In the genomic region with DNA sequence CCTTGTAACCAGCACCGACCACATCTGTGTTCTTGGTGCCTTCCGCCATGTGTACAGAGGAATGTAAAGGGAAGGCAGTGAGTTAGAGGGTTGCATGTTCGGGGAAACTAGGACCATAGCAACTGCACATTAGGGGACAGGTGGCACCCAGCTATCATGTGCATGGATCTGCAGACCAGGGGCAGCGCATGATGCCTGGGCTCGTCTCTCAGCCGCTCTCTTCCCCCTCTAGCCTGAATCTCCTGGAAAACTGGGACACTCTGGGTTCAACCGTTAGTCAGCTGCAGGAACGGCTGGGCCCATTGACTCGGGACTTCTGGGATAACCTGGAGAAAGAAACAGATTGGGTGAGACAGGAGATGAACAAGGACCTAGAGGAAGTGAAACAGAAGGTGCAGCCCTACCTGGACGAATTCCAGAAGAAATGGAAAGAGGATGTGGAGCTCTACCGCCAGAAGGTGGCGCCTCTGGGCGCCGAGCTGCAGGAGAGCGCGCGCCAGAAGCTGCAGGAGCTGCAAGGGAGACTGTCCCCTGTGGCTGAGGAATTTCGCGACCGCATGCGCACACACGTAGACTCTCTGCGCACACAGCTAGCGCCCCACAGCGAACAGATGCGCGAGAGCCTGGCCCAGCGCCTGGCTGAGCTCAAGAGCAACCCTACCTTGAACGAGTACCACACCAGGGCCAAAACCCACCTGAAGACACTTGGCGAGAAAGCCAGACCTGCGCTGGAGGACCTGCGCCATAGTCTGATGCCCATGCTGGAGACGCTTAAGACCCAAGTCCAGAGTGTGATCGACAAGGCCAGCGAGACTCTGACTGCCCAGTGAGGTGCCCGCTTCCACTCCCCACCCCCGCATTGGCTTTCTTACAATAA, we compare ENCODE assay signal across 8 mouse cellular contexts. TPM values are rescaled to one million over a fixed set of nuclear protein-coding genes. Genes with fewer than 3 reads are reported as not detected.
A peak's percentile ranks its signal among the peaks of the same experiment; 100 is the strongest.
DNase-seq lines count a peak whose midpoint lies in the region; ATAC-seq lines count a peak whose summit lies in the region.

No protein-coding gene starts in this region.

- DNase-seq in Muller cell, postnatal 12 days (ENCODE audit: inconsistent ontology term): peak; percentile 82
- peak; percentile 95 for DNase-seq in cerebellum, adult 9-11 months
- DNase-seq in frontal cortex, postnatal 25 days (ENCODE audit: low spot score in 2 of 2): peak; percentile 75 to 83
- DNase-seq in hindbrain, embryonic 14.5 days (ENCODE audit: low spot score): peak; percentile 88
- DNase-seq in layer of hippocampus, postnatal 25 days (ENCODE audit: extremely low spot score in 1 of 2, low spot score in 1 of 2): peak; percentile 60 to 77
- peak; percentile 84 for DNase-seq in lung, postnatal 14 days
- DNase-seq in right cerebral cortex, adult 18-20 months: peak; percentile 95
- DNase-seq in urinary bladder, adult 2 months (ENCODE audit: low spot score): peak; percentile 67

- H3K4me2 ChIP-seq in hindbrain, embryonic 14.5 days (replicated peaks): peak overlapping the region; percentile 81

- ATAC-seq in hindbrain, embryonic 14.5 days (ENCODE audit: low FRiP score): peak; percentile 94

- peaks cover 8% of the 10 kb centered on the region; the same call in 1 of the 2 replicates for H3K4me1 ChIP-seq in hindbrain, embryonic 14.5 days (replicated peaks; ENCODE audit: control insufficient read depth, insufficient read depth, low read length)

- no peaks in the 10 kb centered on the region for H3K9me3 ChIP-seq in hindbrain, embryonic 14.5 days (ENCODE audit: control insufficient read depth, low read length)

- H3K36me3 ChIP-seq in hindbrain, embryonic 14.5 days (replicated peaks; ENCODE audit: control insufficient read depth, insufficient read depth): no peaks in the 10 kb centered on the region

- H3K9ac ChIP-seq in hindbrain, embryonic 14.5 days: peak overlapping the region; percentile 69

- whole genome bisulfite sequencing in hindbrain, embryonic 14.5 days: 15% methylated on average over 37 of the region's 37 CpGs

- H3K27me3 ChIP-seq in hindbrain, embryonic 14.5 days (ENCODE audit: control insufficient read depth, insufficient read depth, low read length): no peaks in the 10 kb centered on the region

- H3K27ac ChIP-seq in hindbrain, embryonic 14.5 days: peak overlapping the region; percentile 74

- peak overlapping the region; percentile 43 for H3K4me3 ChIP-seq in hindbrain, embryonic 14.5 days (replicated peaks; ENCODE audit: low read length)

RNA-seq across cellular contexts. Expression of gene Apoa1, which starts 1.4 kb away (rescaled TPM):
- polyA plus RNA-seq in hindbrain, embryonic 14.5 days (2014; fragmentation: Nextera tagmentation; extraction: Ambion mirVana): 3.9 and 4.6 TPM in 2 replicates
- total RNA-seq in layer of hippocampus, postnatal 25 days (2021): under 1 TPM in 1 of 2 experiments, not detected in 1; 0.44 TPM
- polyA plus RNA-seq in urinary bladder, adult 2 months (2012; rRNA removed): 0.51 and 0.87 TPM in 2 replicates

RNA-seq across cellular contexts. Expression of gene Apoc3, which starts 5.6 kb away (rescaled TPM):
- not detected in 2 replicates for polyA plus RNA-seq in hindbrain, embryonic 14.5 days (2014; fragmentation: Nextera tagmentation; extraction: Ambion mirVana)
- total RNA-seq in layer of hippocampus, postnatal 25 days (2021): under 1 TPM; 0.94 to 0.96 TPM
- polyA plus RNA-seq in urinary bladder, adult 2 months (2012; rRNA removed): 0.34 and 0.68 TPM in 2 replicates

RNA-seq across cellular contexts. Expression of gene Apoa4, which starts 10.7 kb away (rescaled TPM):
- polyA plus RNA-seq in hindbrain, embryonic 14.5 days (2014; fragmentation: Nextera tagmentation; extraction: Ambion mirVana): not detected in 2 replicates
- not detected for total RNA-seq in layer of hippocampus, postnatal 25 days (2021)
- polyA plus RNA-seq in urinary bladder, adult 2 months (2012; rRNA removed): 0.04 TPM in 1 of 2 replicates, not detected in the other

RNA-seq across cellular contexts. Expression of gene Apoa5, which starts 38.6 kb away (rescaled TPM):
- not detected in 2 replicates for polyA plus RNA-seq in hindbrain, embryonic 14.5 days (2014; fragmentation: Nextera tagmentation; extraction: Ambion mirVana)
- total RNA-seq in layer of hippocampus, postnatal 25 days (2021): not detected
- polyA plus RNA-seq in urinary bladder, adult 2 months (2012; rRNA removed): not detected in 2 replicates

RNA-seq across cellular contexts. Expression of gene Zpr1, which starts 43.1 kb away (rescaled TPM):
- 54.3 and 55.3 TPM in 2 replicates for polyA plus RNA-seq in hindbrain, embryonic 14.5 days (2014; fragmentation: Nextera tagmentation; extraction: Ambion mirVana)
- total RNA-seq in layer of hippocampus, postnatal 25 days (2021): 10 to 100 TPM; 32.3 to 32.4 TPM
- 30.3 and 33.5 TPM in 2 replicates for polyA plus RNA-seq in urinary bladder, adult 2 months (2012; rRNA removed)

Comparison
In these comparisons a context has a peak if more than half of its experiments do, and no peak if none do; other contexts are left out.
1. Peak in every context shown above with its lines: DNase-seq, ATAC-seq, H3K4me3 ChIP-seq and H3K27ac ChIP-seq.